Mouse (Mus musculus) skeletal muscle tissue, adult 2 months (tissue): Measurements from ENCODE around the gene Nagpa.
"Not testable (repeated sequence)": the region's sequence is repeated elsewhere in the genome, so short reads cannot be mapped to it uniquely, and the experiment has no call there.

ENCODE experiments used
- DNase-seq: peaks from one replicate; pipeline ENCODE4 v3.0.0-alpha.2; 2012; ENCODE audit warnings: low read depth, low spot score

Gene Nagpa

DNA sequence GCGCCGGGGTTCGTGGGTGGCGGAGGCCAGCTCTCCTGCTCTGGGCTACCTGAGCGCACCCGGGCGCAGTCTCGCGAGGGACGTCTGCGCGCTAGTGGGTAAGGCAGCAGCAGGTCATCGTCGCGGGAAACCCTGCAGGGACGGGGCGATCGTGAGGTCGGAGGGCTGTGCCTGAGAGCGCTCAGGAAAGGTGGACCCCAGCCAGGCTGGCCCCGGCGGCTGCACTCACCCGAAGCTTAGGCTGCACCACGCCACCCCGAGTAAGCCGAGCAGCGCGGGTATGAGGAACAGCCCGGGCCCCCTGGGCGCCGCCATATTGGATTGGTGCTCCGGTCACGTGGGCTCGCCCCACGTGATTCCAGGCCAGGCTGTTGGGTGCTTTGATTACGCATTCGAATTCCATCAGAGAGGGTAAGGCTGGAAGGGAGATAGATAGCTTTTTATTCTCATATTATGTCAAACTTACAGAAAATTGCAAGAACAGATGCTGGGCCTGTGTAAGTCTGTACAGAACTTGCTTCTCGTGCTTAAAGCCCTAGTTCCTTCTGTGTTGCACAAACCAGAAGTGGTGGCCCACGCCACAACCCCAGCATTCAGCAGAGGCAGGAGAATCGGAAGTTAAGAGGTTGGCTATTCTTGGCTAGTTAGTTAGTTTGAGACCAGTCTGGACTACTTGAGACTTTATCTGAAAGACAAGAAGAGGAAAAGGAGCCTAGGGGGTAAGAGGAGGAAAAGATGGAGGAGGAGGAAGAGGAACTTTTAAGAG is at the start of gene Nagpa:
Gene Nagpa (minus strand): TSS at position 345 of the 766 bp plus-strand sequence.
- DNase-seq: peak; percentile 90

- no peak for DNase-seq
Measured at GRCm38 (mm10) chr16:5252260-5252659, 48.4 kb upstream of the Nagpa start.

DNA sequence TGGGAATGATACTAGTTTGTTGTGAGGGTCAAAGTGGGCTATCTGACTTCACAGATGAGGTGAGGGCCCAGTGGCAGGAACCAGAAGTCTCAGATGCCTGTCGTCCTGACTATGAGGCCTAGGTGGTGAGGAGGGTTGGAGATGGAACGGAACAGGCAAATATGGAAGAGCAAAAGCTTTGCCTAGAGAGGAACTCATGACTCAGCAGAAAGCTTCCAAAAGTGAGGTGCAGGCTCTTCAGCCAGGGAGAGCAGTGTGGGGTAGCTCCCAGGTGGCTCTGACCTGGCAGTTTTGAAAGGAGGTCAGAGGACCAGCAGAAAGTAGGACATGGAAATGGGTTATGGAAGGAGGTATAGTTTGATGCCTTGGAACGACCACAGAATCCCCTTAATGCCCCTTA is 47.1 kb upstream of the Nagpa start:
- no peak for DNase-seq

GRCm38 (mm10) chr16:5244411-5244810 is 40.6 kb upstream of the Nagpa start:
- peak; percentile 45 for DNase-seq

DNA sequence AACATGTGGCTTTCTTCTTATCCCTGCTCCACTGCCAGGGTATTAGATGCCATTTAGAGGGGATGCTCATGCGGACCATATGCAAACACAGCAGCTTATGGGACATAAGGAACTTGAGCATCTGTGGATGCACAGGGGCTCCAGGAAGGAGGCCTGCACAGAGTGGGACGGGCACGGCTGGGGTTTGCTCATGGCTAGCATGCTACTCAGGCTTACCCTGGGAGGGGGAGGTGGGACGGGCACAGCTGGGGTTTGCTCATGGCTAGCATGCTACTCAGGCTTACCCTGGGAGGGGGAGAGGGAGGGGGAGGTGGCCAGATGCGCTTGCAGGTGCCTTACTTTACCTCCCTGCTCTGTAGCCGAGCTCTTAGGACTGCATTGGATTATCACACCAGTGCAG is 39.1 kb upstream of the Nagpa start:
- no peak for DNase-seq

DNA sequence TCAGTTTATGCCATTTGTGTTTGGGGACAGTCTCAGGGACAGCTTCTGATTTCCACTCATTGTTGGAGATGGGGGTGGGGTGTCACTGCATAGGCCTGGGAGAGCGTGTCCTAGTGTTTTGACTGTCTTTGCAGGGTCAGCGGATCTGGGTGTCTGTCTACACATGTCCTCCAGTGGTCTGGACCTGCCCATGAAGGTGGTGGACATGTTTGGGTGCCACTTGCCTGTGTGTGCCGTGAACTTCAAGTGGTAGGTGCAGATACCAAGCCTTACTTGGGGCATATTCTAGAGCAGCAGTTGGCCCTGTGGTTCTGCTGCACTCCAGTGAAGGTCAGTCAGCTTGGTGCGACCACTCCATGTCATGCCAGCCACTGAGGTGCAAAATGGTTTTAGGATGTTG is 38.5 kb upstream of the Nagpa start:
- DNase-seq: no peak

GRCm38 (mm10) chr16:5233418-5234313 is 29.9 kb upstream of the Nagpa start, which contains the start of gene Alg1:
Gene Alg1 (plus strand): TSS chr16:5233621.
- peak; percentile 96 for DNase-seq

GRCm38 (mm10) chr16:5232982-5233381 is 29.2 kb upstream of the Nagpa start:
- DNase-seq: no peak

DNA sequence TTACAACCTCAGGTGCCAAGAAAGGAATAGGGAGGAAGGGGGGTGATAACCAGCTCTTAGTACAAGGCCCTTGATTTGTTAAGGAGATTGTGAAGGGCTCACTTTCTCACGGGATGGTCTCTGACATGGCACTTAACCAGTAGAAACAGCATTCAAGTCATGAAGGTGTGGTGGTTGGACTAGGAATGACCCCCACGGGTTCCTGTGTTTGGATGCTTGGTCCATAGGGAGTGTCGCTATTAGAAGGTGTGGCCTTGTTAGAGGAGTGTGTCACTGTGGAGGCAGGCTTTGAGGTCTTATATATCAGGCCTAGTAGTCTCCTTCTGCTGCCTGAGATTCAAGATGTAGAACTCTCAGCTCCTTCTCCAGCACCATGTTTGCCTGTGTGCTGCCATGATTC is 24.3 kb upstream of the Nagpa start:
- not testable (repeated sequence) for DNase-seq

- not testable (repeated sequence) for DNase-seq
Measured at GRCm38 (mm10) chr16:5227501-5227900, 23.7 kb upstream of the Nagpa start.

DNA sequence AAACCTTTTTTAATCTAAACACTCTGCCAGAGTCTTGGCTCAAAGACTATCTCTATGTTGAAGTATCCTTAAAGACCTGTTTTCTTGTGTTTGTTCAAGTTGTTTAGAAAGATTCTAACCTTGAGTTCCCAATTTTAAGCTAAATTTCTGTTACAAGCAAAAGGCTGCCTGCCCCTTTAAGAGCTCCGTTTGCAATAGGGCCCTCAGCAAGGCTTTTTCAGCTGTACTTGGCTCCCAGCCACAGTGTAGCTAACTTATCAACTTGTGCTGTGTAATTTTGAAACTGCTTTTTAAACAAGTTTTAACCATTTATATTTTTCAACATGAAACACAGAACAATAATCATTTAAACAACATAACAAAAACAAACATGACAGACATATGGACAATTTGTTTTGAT is 22.7 kb upstream of the Nagpa start:
- DNase-seq: not testable (repeated sequence)

DNA sequence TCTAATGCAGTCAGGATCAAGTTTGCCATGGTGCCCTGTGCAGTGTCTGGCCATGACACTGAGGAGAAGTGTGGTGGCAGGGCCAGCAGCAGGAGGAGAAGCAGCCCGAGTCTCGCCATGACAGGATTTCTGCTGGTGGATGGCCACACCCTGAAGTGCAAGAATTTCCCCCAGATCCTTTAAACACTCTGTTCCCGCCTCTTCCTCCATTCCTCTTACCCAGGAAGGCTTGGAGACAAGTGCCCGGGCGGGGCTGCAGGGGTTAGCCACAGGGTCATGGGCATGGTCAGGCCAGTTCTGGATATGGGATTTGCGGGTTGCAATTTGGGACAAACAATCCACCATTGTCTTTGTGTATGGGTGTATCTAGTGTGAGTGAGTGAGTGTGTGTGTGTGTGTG is 18.3 kb upstream of the Nagpa start, which contains the start of gene AU021092:
Gene AU021092 (minus strand): TSS at position 160 of the 400 bp plus-strand sequence.
- no peak for DNase-seq

DNA sequence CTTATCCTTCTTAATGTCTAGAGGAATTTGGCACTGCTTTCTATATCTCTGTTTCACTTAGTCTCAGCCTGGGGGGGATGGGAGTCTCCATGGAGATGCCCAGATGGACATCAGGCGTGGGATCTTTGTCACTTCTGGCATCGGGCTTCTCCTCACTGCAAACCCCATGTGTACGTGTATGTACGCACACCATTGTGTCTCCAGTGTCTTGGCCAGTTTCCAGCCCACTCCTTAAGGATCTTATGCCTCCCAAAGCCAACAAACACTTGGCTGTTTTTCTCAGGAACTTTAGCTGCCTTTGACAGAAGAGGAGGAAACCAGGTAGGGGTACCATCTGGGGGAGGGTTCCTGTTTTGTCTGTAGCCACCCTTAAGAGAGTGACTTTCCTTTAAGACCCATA is 17.6 kb upstream of the Nagpa start:
- DNase-seq: no peak

DNA sequence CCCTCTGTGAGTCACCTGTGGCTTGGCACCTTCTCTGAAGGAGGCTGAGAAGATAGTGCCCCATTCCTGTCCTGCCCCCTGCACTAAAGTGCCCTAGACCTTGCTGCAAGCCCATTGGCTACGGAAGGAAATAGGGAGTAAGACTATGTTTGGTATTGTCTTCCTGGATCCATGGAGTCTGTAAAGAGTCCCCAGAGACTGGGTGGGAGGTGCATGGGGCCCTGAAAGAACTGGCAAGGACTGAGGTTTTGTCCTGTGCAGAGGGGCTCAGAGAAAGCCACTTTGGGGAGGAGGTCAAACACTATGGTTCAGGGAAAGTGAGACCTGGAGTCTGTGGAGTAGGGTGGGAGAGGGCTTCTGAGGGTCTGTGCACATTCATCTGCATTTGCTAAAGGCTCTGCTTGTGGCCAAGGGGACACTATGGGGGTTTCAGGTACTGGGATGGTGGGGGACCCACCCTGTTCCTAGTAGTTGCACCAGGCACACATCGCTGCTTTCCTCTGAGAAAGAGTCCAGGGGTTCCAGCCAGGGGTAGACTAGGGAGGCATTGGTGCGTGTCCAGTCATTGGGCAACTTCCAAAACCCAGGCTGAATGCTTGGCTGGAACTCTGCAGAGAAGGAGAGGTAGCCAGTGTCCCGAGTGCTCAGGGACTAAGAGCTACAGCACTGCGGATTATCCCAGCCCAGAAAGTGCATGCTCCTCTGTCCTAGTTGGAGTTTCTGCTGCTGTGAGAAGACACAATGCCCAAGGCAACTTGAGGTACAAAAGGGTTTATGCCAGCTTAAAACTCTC is 13.7 kb upstream of the Nagpa start:
- DNase-seq: no peak

- no peak for DNase-seq
Measured at GRCm38 (mm10) chr16:5216686-5217085, 12.9 kb upstream of the Nagpa start.

GRCm38 (mm10) chr16:5214126-5214525 is 10.3 kb upstream of the Nagpa start:
- DNase-seq: no peak

- no peak for DNase-seq
Measured at GRCm38 (mm10) chr16:5212150-5212549, 8.3 kb upstream of the Nagpa start.

- DNase-seq: no peak
Measured at GRCm38 (mm10) chr16:5210365-5210764, 6.6 kb upstream of the Nagpa start.

GRCm38 (mm10) chr16:5206051-5206450 is 2.2 kb upstream of the Nagpa start:
- DNase-seq: no peak

DNA sequence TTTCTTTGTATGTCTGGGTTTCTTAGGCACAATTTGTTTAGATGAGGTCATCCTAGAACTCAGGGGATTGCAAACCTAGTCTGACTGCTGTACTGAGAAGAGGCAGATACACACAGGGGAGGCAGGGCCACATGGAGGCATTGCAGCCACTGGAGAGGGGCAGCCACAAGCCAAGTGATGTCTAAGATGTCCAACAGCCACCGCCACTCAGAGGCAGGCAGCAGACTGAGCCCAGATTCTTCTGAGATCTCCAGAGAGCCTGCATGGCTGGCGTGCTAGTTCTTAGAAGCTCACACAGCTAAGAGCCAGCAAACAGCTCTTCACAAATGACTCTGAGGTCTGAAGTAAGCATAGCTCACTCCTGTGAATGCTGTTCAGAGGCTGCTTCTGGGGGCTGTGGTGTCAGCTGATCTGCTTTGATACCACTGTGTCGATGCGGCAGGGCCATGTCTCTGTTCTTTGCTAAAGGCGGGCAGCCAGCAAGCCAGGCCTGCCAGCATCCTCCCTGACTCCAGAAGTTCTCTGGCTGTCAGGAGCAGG is 1.7 kb upstream of the Nagpa start:
- no peak for DNase-seq

DNA sequence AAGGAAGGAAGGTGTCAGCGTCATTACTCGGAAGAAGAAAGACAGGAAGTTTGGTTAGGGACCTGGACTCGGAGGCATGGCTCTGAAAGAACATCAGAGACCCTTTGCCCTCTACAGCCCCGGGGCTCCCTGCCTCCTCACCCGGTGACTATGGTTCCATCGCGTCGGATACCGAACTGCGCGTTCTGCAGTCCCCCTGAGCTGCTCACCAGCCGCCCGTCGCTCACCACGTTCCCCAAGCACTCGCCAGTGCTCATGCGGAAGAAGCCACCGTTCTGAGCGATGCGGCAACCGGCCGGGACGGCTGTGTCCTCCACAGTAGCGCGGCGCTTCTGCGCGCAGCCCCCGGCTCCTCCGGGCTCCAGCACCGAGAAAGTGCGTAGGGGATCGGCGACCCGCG is 612 bp downstream of the Nagpa start:
- DNase-seq: no peak
